Mouse (Mus musculus) hindbrain, embryonic 12.5 days (tissue): ENCODE measurements around the gene Inpp5a. TPM values are rescaled to one million over a fixed set of nuclear protein-coding genes. Genes with fewer than 3 reads are reported as not detected.

Experiments
- ATAC-seq: fragments of 200-750 bp; cut with Nextera tagmentation; 2 replicates; pipeline ENCODE4 v1.8.0; 2017; ENCODE audit warnings: moderate TSS enrichment; ENCODE audit not compliant: low FRiP score
- H3K27ac ChIP-seq: fragments of 300-500 bp; sonication (generic); 2 replicates; pipeline ENCODE4 v1.5.1; 2016; ENCODE audit warnings: mild to moderate bottlenecking
- H3K27me3 ChIP-seq: fragments of 300-500 bp; sonication (generic); 2 replicates; pipeline ENCODE4 v1.6.1; 2016; ENCODE audit warnings: mild to moderate bottlenecking
- H3K36me3 ChIP-seq: fragments of 300-500 bp; sonication (generic); 2 replicates; pipeline ENCODE4 v1.6.1; 2016; ENCODE audit warnings: mild to moderate bottlenecking
- H3K4me1 ChIP-seq: fragments of 300-500 bp; sonication (generic); 2 replicates; pipeline ENCODE4 v1.6.1; 2016
- H3K4me2 ChIP-seq: fragments of 300-500 bp; sonication (generic); replicated peaks from 2 replicates; pipeline ENCODE4 v1.6.1; 2016; ENCODE audit warnings: mild to moderate bottlenecking
- H3K4me3 ChIP-seq: fragments of 300-500 bp; sonication (generic); 2 replicates; pipeline ENCODE4 v1.5.1; 2016; ENCODE audit warnings: mild to moderate bottlenecking
- H3K9ac ChIP-seq: fragments of 300-500 bp; sonication (generic); 2 replicates; pipeline ENCODE4 v1.6.1; 2016; ENCODE audit warnings: mild to moderate bottlenecking, moderate library complexity
- H3K9me3 ChIP-seq: fragments of 300-500 bp; sonication (generic); replicated peaks from 2 replicates; pipeline ENCODE4 v1.6.1; 2016; ENCODE audit warnings: mild to moderate bottlenecking
- WGBS: fragments of 180-500 bp; shearing (Covaris S2); methylation state at CpG from one replicate; pipeline ENCODE4 v1.1.7; 2016; 5-methylcytosine and 5-hydroxymethylcytosine counted together
- polyA plus RNA-seq: library from polyadenylated mRNA; unstranded; fragments of >200 nt; fragmentation: Nextera tagmentation; extraction: Ambion mirVana; gene quantifications from 2 replicates; pipeline ENCODE4 v1.2.1, GENCODE M21; 2016

The Inpp5a gene
- polyA plus RNA-seq, 1 experiment from 2014 or later = 26.4 TPM

DNA sequence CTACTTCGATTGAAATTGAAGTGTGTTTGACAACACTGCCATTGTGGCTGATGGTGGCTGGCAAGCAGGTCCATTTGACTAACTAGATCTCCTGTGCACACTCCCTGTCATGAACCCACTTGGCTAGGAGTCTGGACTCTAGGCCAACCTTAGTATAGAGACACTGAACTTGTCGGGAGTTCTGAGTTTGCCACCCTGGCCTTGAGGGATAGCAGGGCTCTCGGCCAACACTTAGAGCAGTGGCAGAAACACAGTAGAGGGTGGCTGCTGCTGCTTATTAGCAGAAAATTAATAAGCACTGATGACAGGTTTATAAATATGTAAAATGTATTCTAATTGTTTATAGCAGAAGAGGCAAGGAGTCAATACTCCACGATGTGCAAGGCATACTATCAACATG is 120.0 kb downstream of the Inpp5a start:
- H3K4me3 ChIP-seq = no peak overlapping the region
- H3K27ac ChIP-seq = no peak overlapping the region
- no peak overlapping the region for H3K4me2 ChIP-seq
- peaks cover 20% of the 10 kb centered on the region for H3K4me1 ChIP-seq
- WGBS = 90% methylated on average over 4 of the region's 4 CpGs
- peaks cover 77% of the 10 kb centered on the region for H3K27me3 ChIP-seq
- no peak for ATAC-seq
- no peak overlapping the region for H3K9ac ChIP-seq
- no peaks in the 10 kb centered on the region for H3K9me3 ChIP-seq
- H3K36me3 ChIP-seq = no peaks in the 10 kb centered on the region

DNA sequence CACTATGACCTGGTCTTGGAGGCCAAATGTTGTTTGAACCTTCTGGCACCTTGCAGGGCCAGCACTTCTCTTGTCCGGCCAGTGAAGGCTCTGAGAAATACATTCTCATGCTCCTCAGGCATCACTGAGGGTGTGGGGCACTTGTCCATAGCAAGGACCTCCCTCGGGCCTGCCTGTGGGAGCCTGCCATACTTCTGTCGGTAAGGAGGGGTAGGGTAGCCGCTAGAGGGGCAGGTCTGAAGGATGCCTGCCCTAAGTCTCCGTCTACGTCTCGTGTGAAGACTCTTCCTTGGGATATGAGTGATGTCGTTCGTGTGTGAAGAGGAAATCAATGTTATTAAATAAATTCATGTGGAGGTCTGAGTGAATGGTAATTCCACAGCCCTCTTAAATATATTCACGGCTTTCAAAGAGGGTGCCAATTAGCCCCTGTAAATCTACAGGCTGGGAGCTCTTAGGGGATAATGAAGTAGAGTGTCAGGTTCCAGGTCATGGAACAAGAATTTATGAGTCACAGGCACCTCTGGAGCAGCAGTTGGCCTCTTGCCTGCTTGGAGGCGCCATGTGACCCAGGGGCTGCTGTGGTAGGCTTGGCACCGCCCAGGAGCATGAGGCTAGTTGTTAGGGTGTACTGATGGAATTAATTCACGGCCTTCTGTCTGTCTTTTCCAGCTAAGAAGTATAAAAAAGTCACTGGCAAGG is 127.2 kb downstream of the Inpp5a start:
- Histone ChIP-seq H3K9ac (no peak overlapping the region), H3K27me3 (peaks cover 93% of the 10 kb centered on the region), H3K27ac (no peak overlapping the region), H3K4me2 (no peak overlapping the region), H3K9me3 (no peaks in the 10 kb centered on the region), H3K4me1 (peaks cover 3% of the 10 kb centered on the region; the same call in 1 of the 2 replicates), H3K4me3 (no peak overlapping the region), H3K36me3 (peaks cover 3% of the 10 kb centered on the region; the same call in 1 of the 2 replicates)
- WGBS = 78% methylated on average over 13 of the region's 13 CpGs
- no peak for ATAC-seq

DNA sequence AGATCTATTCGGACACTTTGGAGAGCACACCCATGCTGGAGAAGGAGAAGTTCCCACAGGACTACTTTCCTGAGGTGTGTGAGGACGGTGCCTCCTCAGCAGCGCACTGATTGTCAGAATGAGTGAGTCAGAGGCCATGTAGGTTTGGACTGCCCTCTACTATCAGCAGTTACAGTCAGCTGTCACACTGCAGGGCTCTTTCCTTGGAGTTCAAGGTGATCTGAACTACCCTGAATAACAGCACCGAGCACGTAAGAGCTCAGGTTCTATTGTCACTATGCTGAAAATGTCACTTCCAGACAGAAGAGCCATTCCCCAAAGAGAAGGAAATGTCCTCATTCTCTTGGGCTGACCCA is 127.7 kb downstream of the Inpp5a start:
- Histone ChIP-seq H3K27ac (no peak overlapping the region), H3K4me1 (peaks cover 3% of the 10 kb centered on the region; the same call in 1 of the 2 replicates), H3K9me3 (no peaks in the 10 kb centered on the region), H3K4me2 (no peak overlapping the region), H3K27me3 (peaks cover 93% of the 10 kb centered on the region), H3K4me3 (no peak overlapping the region), H3K9ac (no peak overlapping the region), H3K36me3 (peaks cover 3% of the 10 kb centered on the region; the same call in 1 of the 2 replicates)
- no peak for ATAC-seq
- WGBS = 98% methylated on average over 5 of the region's 5 CpGs

DNA sequence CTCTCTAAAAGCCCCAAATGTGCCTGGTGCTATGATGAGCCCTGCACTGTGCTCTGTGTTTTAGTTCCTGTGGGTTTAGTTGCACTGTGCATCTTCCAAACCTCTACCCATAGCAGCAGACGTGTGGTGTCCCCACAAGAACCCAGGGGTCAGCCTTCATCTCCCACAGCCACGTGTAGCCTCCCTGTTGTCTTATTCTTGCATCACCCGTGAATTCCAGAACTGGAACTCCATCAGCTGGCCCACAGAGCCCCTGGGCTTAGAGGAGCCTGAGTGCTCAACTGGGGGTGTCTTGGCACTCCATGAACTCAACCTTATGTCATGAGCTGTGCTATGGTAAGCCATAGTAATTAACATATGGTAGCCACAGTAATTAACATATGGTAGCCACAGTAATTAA is 129.4 kb downstream of the Inpp5a start:
- ATAC-seq = no peak; the same call in 1 of the 2 replicates
- Histone ChIP-seq H3K27ac (no peak overlapping the region), H3K4me1 (peaks cover 3% of the 10 kb centered on the region; the same call in 1 of the 2 replicates), H3K4me3 (no peak overlapping the region), H3K36me3 (peaks cover 3% of the 10 kb centered on the region; the same call in 1 of the 2 replicates), H3K27me3 (peaks cover 94% of the 10 kb centered on the region), H3K4me2 (no peak overlapping the region), H3K9me3 (no peaks in the 10 kb centered on the region), H3K9ac (no peak overlapping the region)
- 70% methylated on average over 3 of the region's 3 CpGs for WGBS

DNA sequence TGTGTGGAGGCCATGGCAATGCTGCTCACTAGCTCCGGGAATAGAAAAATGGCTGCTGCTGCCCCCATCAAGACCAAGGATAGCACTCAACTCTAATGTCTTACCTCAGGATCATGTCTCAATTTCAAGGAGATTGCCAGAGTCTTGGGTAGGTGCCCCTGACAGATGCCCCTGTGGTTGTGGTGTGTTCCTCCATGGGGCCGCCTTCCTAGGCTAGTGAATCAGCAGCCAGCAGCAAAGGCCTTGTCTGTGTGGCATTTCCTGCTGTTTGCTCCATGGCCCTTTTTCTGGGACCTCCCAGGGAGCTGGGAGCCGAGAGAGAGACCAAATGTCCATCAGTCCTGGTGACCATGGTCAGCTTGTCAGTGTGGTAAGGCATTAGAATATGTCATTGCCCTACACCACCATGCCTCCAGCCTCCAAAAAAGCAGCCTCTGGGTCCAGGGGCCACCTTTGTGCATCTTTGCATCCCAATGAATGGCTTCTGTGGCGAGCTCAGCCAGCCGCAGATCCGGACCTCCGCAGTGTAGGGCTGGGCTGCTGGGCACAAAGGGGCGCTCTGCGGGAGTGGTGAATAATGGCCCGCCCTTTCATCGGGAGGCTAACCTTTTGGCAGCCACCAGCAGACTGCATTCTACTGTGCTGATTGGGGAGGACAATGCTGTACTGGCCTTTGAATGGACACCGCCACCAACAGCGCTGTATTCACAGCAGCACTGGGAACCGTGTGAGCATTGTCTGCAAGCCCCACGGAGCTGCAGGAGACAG is 139.6 kb downstream of the Inpp5a start:
- ATAC-seq = peak; percentile 82
- H3K9me3 ChIP-seq = no peaks in the 10 kb centered on the region
- H3K27ac ChIP-seq = 0 out of 2 replicates have a peak overlapping the region, but pooled peaks have one; percentile 25
- peaks cover 8% of the 10 kb centered on the region; the same call in 1 of the 2 replicates for H3K36me3 ChIP-seq
- H3K9ac ChIP-seq = no peak overlapping the region
- no peak overlapping the region for H3K4me3 ChIP-seq
- 14% methylated on average over 15 of the region's 15 CpGs for WGBS
- H3K4me1 ChIP-seq = peaks cover 34% of the 10 kb centered on the region
- no peak overlapping the region; the same call in 1 of the 2 replicates for H3K4me2 ChIP-seq
- H3K27me3 ChIP-seq = peaks cover 93% of the 10 kb centered on the region

DNA sequence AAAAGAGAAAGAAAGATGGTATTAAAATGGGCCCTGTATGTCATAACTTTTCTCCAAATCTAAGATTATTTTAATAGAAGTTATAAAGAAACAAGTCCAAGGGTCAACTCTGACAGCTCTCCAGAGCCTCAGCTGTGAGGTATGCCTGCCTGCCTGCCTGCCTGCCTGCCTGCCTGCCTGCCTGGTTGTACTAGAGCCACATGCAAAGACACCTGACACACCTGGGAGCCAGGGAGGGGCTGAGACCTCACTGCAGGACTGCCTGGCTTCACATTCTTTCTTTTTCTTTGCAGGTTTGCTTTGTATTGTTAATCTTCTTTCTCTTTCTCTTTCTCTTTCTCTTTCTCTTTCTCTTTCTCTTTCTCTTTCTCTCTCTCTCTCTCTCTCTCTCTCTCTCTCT is 140.3 kb downstream of the Inpp5a start:
- peaks cover 8% of the 10 kb centered on the region; the same call in 1 of the 2 replicates for H3K36me3 ChIP-seq
- no peak overlapping the region for H3K4me3 ChIP-seq
- H3K9ac ChIP-seq = no peak overlapping the region
- no peak for ATAC-seq
- no peaks in the 10 kb centered on the region for H3K9me3 ChIP-seq
- peaks cover 34% of the 10 kb centered on the region for H3K4me1 ChIP-seq
- H3K27me3 ChIP-seq = peaks cover 93% of the 10 kb centered on the region
- H3K4me2 ChIP-seq = no peak overlapping the region
- H3K27ac ChIP-seq = 0 out of 2 replicates have a peak overlapping the region, but pooled peaks have one; percentile 25

DNA sequence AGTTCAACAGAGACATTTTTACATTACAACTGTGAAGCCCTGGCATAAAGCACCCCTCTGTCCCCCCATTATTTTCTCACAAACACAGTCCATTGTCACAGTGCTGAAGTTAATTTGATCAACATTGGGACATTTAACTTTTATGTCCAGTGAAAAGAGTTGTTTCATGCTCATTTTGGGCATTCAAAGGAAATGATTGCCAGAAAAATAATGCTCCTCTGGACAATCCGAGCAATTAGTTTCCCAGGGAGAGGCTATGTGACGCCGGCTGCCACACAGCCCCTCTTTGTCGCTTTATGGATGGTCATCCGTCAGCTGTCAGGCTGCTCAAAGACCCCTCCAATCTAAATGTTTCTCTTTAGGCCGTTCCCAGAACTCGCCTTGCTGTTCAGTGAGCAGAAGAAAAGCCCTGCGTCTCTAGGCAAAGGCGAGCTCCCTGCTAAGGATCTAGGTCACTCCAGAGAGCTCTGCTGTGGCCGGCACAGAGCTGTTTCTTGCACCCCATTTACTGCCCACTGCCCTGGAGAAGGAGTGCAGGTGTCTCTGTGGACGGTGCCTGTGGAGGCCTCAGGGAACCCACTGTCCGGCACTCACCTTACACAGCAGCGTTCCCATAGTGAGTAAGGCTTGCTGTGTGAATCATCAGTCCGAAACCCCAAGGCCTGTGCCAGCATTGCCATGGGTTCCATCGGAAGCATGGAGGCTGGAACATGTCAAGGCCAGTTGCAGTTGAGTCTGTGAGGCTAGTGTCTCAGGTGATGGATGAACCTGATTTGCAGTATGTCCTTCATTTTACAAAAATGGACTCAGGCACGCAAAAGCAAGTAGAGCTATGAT is 141.9 kb downstream of the Inpp5a start:
- Histone ChIP-seq H3K27ac (peak overlapping the region; percentile 63), H3K36me3 (peaks cover 8% of the 10 kb centered on the region; the same call in 1 of the 2 replicates), H3K4me1 (peaks cover 34% of the 10 kb centered on the region), H3K4me2 (no peak overlapping the region), H3K4me3 (no peak overlapping the region), H3K9me3 (no peaks in the 10 kb centered on the region), H3K27me3 (peaks cover 95% of the 10 kb centered on the region), H3K9ac (no peak overlapping the region)
- peak; percentile 83 for ATAC-seq
- 35% methylated on average over 16 of the region's 16 CpGs for WGBS

DNA sequence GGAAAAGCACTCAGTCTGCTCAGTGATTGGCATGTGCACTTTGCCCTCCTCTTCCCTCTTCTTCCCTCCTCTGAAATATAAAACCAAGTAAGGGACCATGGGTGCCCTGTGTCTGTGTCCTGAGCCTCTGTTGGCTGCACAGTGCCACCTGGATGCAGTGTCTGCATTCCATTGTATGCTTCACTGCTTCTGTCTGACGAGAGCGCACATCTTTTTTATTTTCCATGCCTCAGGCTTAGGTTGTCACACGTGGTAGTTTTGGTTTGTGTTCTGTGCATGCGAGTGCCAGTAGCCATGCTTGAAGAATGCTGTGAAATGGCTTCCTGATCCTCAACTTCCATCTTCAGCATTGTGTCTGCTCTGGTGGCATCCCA is 142.5 kb downstream of the Inpp5a start:
- no peaks in the 10 kb centered on the region for H3K9me3 ChIP-seq
- peaks cover 34% of the 10 kb centered on the region for H3K4me1 ChIP-seq
- no peak for ATAC-seq
- no peak overlapping the region for H3K27ac ChIP-seq
- no peak overlapping the region for H3K4me3 ChIP-seq
- peaks cover 6% of the 10 kb centered on the region; the same call in 1 of the 2 replicates for H3K36me3 ChIP-seq
- H3K27me3 ChIP-seq = peaks cover 95% of the 10 kb centered on the region
- H3K4me2 ChIP-seq = no peak overlapping the region
- H3K9ac ChIP-seq = no peak overlapping the region
- WGBS = 56% methylated on average over 4 of the region's 4 CpGs

DNA sequence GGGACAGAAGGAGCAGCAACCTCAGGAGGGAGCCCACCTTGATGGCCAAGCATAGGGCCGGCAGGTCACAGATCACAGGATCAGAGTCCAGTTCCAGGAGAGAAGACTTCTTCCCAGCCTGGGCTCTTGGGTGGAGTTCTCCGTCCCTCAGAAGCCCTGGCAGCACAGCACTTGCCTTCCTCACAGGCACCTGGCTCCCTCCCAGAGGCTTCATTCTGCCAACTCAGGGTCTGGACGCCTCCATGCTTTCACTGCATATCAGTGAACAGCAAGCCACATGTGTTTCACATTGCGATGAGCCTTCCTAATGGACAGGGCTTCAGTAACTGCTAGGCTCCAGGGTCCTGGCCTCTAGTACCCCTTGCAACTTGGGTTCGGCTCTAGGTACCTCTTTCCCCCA is 147.4 kb downstream of the Inpp5a start:
- Histone ChIP-seq H3K4me3 (no peak overlapping the region), H3K27ac (no peak overlapping the region), H3K4me1 (peaks cover 5% of the 10 kb centered on the region), H3K9me3 (no peaks in the 10 kb centered on the region), H3K36me3 (no peaks in the 10 kb centered on the region), H3K9ac (no peak overlapping the region), H3K4me2 (no peak overlapping the region), H3K27me3 (peaks cover 98% of the 10 kb centered on the region)
- 83% methylated on average over 5 of the region's 5 CpGs for WGBS
- no peak for ATAC-seq

DNA sequence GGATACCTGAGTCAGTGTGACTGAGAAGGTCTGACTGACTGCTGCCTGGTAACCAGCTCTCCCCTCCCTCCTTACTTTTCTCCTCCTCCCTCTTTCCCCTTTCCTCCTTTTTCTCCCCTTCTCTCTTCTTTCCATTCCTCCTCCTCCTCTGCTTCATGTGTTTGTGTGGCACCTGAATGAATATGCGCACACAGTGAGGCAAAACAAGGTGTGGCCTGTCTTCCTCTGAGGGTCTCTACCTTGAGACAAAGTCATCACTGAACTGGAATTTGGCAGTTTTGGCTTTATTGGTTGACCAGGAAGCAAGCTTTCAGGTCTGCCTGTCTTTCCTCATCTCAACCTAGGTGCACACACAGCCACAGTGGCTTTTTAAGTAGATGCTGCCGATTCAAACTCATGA is 147.9 kb downstream of the Inpp5a start:
- Histone ChIP-seq H3K9me3 (no peaks in the 10 kb centered on the region), H3K27me3 (peaks cover 98% of the 10 kb centered on the region), H3K36me3 (no peaks in the 10 kb centered on the region), H3K9ac (no peak overlapping the region), H3K4me3 (no peak overlapping the region), H3K4me1 (peaks cover under 1% of the 10 kb centered on the region; the same call in 1 of the 2 replicates), H3K27ac (no peak overlapping the region), H3K4me2 (no peak overlapping the region)
- 96% methylated on average over 2 of the region's 2 CpGs for WGBS
- no peak for ATAC-seq

DNA sequence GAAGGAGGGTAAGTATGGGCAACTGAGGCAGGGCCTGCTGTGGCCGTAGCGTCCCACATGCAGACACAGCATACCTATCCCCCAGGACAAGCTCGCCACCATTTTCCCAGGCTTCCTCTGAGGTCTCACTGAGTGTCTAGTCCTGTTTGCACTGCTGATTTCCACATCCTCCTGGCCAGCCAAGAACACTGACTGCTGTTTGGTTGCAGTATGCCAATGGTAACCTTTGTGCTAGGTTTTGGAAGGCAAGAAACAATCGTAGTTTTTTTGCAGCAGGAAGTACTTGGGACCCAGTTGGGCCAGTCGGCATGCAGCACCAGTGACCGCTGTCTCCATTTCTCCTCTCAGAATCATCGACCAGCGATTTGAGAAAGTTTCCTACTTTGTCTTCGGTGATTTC is 148.9 kb downstream of the Inpp5a start:
- no peak for ATAC-seq
- Histone ChIP-seq H3K9ac (no peak overlapping the region), H3K4me3 (no peak overlapping the region), H3K27ac (no peak overlapping the region), H3K4me2 (no peak overlapping the region), H3K27me3 (peaks cover 98% of the 10 kb centered on the region), H3K36me3 (no peaks in the 10 kb centered on the region), H3K4me1 (no peaks in the 10 kb centered on the region), H3K9me3 (no peaks in the 10 kb centered on the region)
- 93% methylated on average over 9 of the region's 9 CpGs for WGBS

DNA sequence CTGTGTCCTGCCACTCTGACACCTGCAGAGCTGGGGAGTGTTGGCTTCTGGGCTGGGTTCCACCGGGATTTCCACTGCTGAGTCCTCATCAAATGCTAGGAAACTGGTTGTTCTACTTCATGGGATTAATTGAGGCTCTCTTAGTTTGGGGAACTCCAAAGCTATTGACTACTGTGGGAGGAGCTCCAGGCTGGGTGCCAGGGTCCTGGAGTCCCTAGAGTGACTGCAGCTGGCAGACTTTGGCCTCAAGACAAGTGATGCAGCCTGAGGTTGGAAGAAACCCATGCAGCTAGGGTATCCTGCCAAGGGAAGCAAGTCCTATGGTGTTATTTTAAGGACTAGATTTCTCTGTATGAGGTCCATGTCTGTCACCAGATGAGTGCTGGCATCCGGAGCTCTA is 149.6 kb downstream of the Inpp5a start:
- no peaks in the 10 kb centered on the region for H3K36me3 ChIP-seq
- no peak for ATAC-seq
- no peak overlapping the region for H3K27ac ChIP-seq
- H3K4me2 ChIP-seq = no peak overlapping the region
- H3K9ac ChIP-seq = no peak overlapping the region
- WGBS = 92% methylated on average over 2 of the region's 2 CpGs
- no peaks in the 10 kb centered on the region for H3K9me3 ChIP-seq
- no peak overlapping the region for H3K4me3 ChIP-seq
- no peaks in the 10 kb centered on the region for H3K4me1 ChIP-seq
- peaks cover 98% of the 10 kb centered on the region for H3K27me3 ChIP-seq
